ENCODE assay signal across 8 mouse cellular contexts in the genomic region with DNA sequence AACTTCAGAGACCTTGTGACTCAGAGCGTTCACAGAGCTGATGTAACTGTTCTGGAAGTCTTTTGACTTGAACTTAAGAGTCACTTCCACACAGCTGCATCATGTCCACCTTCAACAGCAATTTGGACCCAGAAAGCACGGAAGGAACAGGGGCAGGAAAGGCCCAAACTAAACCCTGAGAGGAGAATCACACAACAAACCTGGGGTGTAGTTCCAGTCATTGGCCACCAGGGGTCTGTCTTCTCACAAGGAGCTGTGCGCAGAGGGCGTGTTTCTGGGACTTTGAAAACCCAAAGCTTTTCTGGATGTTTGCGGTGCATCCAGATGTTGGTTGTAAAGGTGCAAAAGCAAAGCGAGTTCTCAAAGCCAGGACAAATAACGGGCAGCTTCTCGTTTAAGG.
A peak's percentile ranks its signal among the peaks of the same experiment; 100 is the strongest.
DNase-seq lines count a peak whose midpoint lies in the region; ATAC-seq and TF ChIP-seq lines count a peak whose summit lies in the region.

No protein-coding gene starts in this region.

- WGBS in lung, adult 2 months, result 10% methylated on average over 8 of the region's 8 CpGs

- H3K4me3 ChIP-seq in lung, adult 2 months (replicated peaks; ENCODE audit: extremely low read depth, low read depth, low read length), result no peak overlapping the region

- peak; percentile 90 for TF ChIP-seq CTCF in lung, adult 2 months (IDR thresholded peaks at IDR 0.05; ENCODE audit: insufficient read depth, low read length)

- no peak for TF ChIP-seq POLR2A in lung, adult 2 months (IDR thresholded peaks at IDR 0.05; ENCODE audit: borderline replicate concordance, extremely low read depth, low read depth, low read length)

- peak; percentile 59 for ATAC-seq in CD4-positive, CD25-positive, alpha-beta regulatory T cell, adult 4 months

- DNase-seq in ZHBTc4 (ENCODE audit: low read depth, low spot score), result peak; percentile 81
- DNase-seq in cerebellum, postnatal 36 days, result peak; percentile 35 to 37
- peak; percentile 51 to 58 for DNase-seq in gastrocnemius, postnatal 36 days
- DNase-seq in kidney, postnatal 4 days, result peak; percentile 74 to 83
- peak; percentile 54 for DNase-seq in lung, adult 2 months
- peak; percentile 57 for DNase-seq in right cerebral cortex, postnatal 14 days
- peak; percentile 77 for DNase-seq in urinary bladder, postnatal 14 days (ENCODE audit: low spot score)

- no peaks in the 10 kb centered on the region for H3K4me1 ChIP-seq in lung, adult 2 months (ENCODE audit: control insufficient read depth, insufficient read depth, low read length)

- intact Hi-C loops in gastrocnemius, postnatal 36 days (cut with DNase I), result loop anchor here (1.0 to 5.0 kb wide), 4 partner anchors 131 to 526 kb away; no protein-coding TSS in a partner anchor
